Mouse (Mus musculus) testis, adult 2 months (tissue): ENCODE results near the gene Ralgps1.
"Not testable (repeated sequence)": the region's sequence is repeated elsewhere in the genome, so short reads cannot be mapped to it uniquely, and the experiment has no call there.

Experiments
- CTCF ChIP-seq: fragments of 200-500 bp; IDR thresholded peaks from 2 replicates; pipeline ENCODE4 v1.5.1; 2012; ENCODE audit warnings: low read depth, mild to moderate bottlenecking, inconsistent platforms, low read length, moderate library complexity; ENCODE audit not compliant: control insufficient read depth, insufficient read depth, insufficient replicate concordance
- POLR2A ChIP-seq: fragments of 200-500 bp; IDR thresholded peaks from 2 replicates; pipeline ENCODE4 v1.6.1; 2012; ENCODE audit warnings: low read depth, mild to moderate bottlenecking, inconsistent platforms, low read length, moderate library complexity; ENCODE audit not compliant: control insufficient read depth

DNA sequence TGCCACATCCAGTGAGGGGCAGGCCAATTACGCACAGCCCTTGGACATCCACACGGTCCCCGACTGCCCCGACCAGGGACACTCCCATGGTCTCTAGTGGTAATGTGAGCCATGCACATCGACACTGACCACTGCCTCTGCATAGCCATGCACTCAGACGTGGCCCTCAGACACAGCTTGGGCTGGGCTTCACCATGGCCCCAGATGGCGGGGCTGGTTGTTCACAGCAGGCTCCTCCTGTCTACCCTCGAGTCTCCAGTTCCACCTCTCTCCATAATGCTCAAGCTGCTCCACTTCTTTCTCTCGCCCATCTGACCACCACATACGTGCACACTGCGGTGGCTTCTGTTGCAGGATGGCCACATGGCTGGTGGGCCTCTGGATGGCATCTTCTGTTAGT lies 160.0 kb downstream of the Ralgps1 start:
- TF ChIP-seq CTCF, POLR2A: not testable (repeated sequence)
